Mouse (Mus musculus): ENCODE measurements at regions not wholly inside any gene's neighbourhood (a gene's known extent, or its start where the extent isn't known, plus 50 kb on each side); places are given as distances from the start of the nearest gene placed in this dataset.
"Not testable (repeated sequence)": the region's sequence is repeated elsewhere in the genome, so short reads cannot be mapped to it uniquely, and the experiment has no call there.

DNA sequence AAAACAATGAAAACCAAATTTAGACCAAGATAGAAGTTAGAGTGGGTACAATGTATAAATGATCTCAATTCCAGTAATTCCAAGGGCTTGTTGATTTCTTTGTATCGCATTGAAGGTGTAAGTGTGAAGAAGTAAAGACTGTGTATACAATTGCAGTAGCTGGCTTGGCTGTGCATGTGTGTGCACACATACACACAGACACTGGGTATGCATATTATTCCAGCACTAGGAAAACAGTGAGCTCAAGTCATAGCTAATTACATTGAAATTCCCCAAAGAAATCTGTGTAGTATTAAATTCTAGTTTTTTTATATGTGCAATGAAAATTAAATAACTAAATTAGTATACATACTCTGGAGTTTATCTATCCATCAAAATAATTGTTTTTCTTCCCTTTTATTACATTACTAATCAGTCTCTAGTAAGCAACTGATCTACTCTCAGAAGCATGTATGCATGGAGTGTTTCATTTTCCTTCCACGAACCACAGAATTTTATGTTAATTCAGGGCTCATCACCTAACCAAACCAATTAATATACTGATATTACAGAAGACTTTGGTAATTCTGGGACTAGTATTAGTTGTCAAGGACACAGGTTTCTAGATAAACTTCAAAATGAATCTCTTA, 56.5 kb downstream of the Gm8797 start:
- DNase-seq: no peak

- DNase-seq: no peak
Observed at GRCm38 (mm10) chr3:5811071-5811590, 60.5 kb downstream of the Gm8797 start.

- not testable (repeated sequence) for DNase-seq
Observed at GRCm38 (mm10) chr3:5820243-5820642, 69.6 kb downstream of the Gm8797 start.

- DNase-seq: peak; percentile 99
Observed at GRCm38 (mm10) chr3:5860237-5860636, 109.6 kb downstream of the Gm8797 start.

DNA sequence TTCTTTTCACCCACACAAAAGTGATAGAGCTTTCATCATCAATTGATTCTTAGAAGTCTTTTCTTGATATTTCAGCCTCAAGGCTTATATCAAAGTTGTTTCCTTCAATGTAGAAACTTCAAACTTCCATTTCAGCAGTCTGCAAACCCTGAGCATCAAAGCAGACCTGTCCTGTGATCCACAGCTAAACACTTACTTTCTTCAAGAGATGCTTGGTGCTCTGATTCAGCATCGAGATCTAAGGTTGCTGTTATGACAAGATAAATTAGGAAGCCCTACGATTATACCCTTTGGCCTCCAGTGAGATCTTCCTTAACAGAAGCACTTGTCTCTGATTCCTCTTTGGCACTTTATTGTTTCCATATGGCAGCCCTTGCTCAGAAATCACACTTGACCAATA, 119.8 kb downstream of the Gm8797 start:
- no peak for DNase-seq

- no peak for DNase-seq
Observed at GRCm38 (mm10) chr3:5879113-5879512, 128.5 kb downstream of the Gm8797 start.

DNA sequence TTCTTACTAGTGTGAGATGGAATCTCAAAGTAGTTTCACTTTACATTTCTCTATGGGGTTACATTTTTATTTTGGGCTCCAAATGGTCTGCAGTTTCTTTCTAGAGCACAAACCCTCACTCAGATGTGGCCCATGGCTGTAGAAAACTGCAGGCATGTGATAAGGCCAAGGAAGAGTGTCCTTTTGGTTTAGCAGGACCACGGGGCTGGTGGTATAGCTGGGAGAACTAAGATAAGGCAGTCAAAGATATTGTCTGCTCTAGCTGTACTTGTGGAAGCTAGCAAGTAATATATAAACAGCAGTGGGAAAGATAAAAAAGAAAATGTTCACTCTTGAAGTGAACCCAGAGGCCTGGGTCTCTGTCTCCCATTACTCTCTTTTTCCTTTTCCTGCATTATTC, 166.9 kb downstream of the Gm8797 start:
- no peak for DNase-seq

- not testable (repeated sequence) for DNase-seq
Observed at GRCm38 (mm10) chr3:5950243-5950642, 199.6 kb downstream of the Gm8797 start.

DNA sequence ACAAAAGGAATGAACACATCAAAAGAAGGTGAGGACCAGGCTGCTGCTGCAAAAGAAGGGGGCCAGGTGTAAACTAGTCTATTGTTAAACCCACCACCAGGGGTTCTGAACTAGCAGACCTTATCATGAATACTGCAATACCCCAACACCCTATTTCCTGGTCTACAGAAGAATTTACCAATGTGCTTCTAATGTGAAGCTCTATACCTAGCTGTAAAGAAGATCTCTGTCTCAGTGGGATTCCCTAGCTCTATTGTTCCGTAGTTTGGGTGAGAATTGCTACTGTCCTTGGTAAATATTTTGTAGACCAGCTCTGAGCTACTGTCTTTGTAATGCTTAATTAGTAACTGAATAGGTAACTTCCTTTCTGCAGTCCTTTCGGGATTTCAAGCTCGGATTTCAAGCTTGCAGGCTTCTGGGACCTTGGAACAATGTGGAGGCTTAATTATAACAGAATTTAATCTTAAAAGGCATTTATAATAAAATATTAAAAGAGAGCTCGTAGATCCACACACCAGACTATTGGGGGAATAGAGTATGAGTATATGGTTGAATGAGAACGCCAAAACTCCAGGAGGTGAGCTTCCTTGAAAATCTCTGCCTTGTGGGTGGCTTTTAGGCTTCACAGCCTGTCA, 238.5 kb downstream of the Gm8797 start:
- not testable (repeated sequence) for DNase-seq

GRCm38 (mm10) chr3:6004423-6004822, 253.8 kb downstream of the Gm8797 start:
- DNase-seq: no peak

DNA sequence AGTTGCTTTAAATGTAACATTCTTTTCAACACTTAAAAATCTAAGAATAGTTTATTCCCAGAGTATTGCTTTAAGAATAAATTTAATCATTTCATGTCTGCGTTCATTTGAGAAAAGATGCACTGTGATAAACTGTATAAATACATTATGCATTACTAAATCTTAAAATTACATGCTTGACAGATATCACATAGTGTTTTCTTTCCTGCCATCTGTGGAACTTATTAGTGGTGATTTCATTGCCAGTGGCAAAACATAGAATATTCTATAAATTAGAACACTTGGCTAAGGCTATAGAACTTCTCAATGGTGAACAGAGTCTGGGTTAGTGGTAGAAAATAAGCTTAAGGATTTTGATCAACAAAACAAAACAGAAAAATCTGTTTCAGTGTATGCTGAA, 268.1 kb downstream of the Gm8797 start:
- no peak for DNase-seq

DNA sequence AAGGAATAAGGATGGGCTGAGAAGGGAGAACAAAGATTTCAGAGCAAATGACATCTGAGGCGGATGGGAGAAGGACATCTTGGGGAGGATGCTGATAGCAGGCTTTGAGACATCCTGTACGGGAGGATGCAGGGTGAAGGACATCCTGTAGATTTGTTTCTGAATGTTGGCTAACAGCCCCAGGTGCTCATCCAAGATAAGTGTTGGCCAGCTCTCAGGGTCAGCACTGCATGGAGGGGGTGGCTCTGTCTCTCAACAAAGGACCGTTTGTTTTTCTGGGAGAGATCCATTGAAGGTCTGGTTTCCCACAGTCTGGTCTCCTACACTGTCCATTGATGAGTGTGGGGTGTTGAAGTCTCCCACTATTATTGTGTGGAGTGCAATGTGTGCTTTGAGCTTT, 290.7 kb downstream of the Gm8797 start:
- DNase-seq: not testable (repeated sequence)

GRCm38 (mm10) chr3:6049472-6050045, 299.0 kb downstream of the Gm8797 start:
- DNase-seq: no peak

- no peak for DNase-seq
Observed at GRCm38 (mm10) chr3:6051901-6052300, 301.3 kb downstream of the Gm8797 start.

- no peak for DNase-seq
Observed at GRCm38 (mm10) chr3:6083855-6084254, 333.2 kb downstream of the Gm8797 start.

DNA sequence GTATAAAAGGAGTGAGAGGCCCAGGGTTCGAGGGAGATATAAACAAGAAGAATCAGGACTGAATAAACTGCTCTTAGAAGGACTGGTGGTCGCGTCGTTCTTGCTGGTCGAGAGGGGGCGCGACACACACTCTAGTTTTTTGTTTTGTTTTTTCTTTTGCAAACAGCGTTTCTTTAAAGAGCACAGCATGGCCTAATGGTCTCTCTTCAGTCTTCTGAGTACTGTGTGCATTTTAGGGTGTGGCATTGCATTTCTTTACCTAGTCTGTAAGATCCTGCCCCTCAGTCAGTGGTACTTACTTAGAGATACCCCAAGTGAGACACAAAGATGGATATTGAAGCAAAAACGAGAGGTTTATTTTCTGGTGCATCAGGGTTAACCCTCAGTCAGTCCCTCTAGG, 336.7 kb downstream of the Gm8797 start:
- DNase-seq: no peak

- DNase-seq: no peak
Observed at GRCm38 (mm10) chr3:6093931-6094330, 343.3 kb downstream of the Gm8797 start.

DNA sequence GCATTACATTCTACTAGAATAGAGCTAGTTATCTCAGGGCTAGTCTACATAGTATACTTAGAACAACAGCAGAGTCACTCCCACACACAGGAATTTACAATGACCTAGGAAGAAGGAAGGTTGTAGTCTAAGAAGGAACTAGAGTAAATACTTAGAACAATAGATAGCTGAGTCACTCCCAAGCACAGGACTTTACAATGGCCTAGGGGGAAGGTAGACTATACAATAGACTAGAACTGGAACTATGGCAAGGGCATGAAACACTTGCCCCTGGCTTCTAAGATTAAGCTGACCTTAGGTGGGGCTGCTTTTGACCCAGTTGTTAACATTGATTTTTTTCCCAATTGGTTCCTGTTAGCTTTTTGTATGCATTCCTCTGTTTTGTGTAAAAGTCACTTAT, 343.8 kb downstream of the Gm8797 start:
- not testable (repeated sequence) for DNase-seq

GRCm38 (mm10) chr3:6100863-6101262, 350.3 kb downstream of the Gm8797 start:
- DNase-seq: no peak

- DNase-seq: no peak
Observed at GRCm38 (mm10) chr3:6102866-6103265, 352.3 kb downstream of the Gm8797 start.

DNA sequence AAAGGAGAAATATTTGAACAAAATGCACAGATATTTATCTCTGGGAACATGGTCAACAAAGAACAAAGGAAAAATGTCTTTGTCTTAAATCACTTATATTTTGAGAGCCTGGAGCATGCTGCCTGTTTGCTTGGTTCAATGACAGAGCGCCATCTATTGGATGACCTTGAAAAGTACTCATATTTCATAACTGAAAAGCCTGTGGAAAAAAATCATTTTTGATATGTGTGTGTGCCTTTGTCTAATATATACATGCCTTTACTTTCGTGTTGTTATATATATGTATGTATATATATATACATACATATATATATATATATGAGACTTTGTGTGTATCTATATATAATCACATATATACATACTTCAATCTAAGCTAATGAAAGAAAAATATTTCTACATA, 356.1 kb downstream of the Gm8797 start:
- DNase-seq: peak; percentile 3

- no peak for DNase-seq
Observed at GRCm38 (mm10) chr3:6107377-6108155, 357.0 kb downstream of the Gm8797 start.

DNA sequence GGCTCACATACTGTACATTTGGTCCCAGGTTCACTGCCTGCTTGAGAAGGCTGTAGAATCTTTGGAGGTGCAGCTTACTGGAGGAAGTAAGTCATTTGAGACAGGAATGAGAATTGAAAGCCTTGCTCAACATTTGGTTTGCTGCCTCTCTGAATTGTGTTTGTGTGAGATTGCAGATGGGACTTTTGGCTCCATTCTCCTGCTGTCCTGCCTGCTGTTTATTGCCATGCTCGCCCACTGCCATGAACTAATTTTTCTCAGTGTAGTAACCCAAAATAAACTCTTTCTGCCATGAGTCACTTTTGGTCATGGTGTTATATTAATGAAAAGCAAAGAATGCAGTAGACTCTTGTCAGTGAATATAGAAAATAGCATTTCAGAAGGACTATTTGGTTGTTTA, 368.1 kb downstream of the Gm8797 start:
- DNase-seq: peak; percentile 3
